Mouse (Mus musculus): ENCODE results near the gene Psen1. TPM values are rescaled to one million over a fixed set of nuclear protein-coding genes. Genes with fewer than 3 reads are reported as not detected.

Gene Psen1
- 48.5 and 54.8 TPM in 2 replicates for polyA plus RNA-seq (2014; fragmentation: Nextera tagmentation; extraction: Ambion mirVana)

DNA sequence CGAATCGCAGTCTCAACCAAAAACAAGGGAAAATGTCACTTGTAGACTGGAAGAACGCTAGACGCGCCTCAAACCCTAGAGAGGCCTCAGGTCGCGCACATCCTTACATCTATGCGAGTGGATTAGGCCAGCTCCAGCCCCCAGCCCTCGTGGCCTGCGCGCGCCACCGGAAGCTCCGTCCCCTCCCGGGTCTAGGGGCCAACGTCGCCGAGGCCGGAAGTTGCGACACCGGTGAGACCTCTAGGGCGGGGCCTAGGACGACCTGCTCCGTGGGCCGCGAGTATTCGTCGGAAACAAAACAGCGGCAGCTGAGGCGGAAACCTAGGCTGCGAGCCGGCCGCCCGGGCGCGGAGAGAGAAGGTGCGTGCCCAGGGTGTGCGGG lies at the start of gene Psen1:
Gene Psen1, plus strand, starts transcription at position 219 of the 382 bp plus-strand sequence.
- peak within 1 kb of the TSS; percentile 93 for H3K4me3 ChIP-seq (ENCODE audit: low read depth, low read length)
- DNase-seq (ENCODE audit: low spot score) (peak; percentile 97), ATAC-seq (replicated peaks; ENCODE audit: low FRiP score) (peak; percentile 98)
- peaks cover 13% of the 10 kb centered on the region for H3K4me1 ChIP-seq (replicated peaks; ENCODE audit: control insufficient read depth, insufficient read depth, low read length)
- no peaks in the 10 kb centered on the region for H3K9me3 ChIP-seq (ENCODE audit: control insufficient read depth, low read length)
- no peaks in the 10 kb centered on the region for H3K27me3 ChIP-seq (replicated peaks; ENCODE audit: control insufficient read depth, insufficient read depth, low read length)
- H3K36me3 ChIP-seq (ENCODE audit: control insufficient read depth, insufficient read depth, low read length) = no peaks in the 10 kb centered on the region
- peak within 1 kb of the TSS; percentile 93 for H3K4me2 ChIP-seq
- peak within 1 kb of the TSS; percentile 92 for H3K27ac ChIP-seq (ENCODE audit: low read depth, low read length)
- H3K9ac ChIP-seq (ENCODE audit: low read depth, low read length) = peak within 1 kb of the TSS; percentile 92
- under 1% methylated on average over 38 of the region's 38 CpGs for WGBS

DNA sequence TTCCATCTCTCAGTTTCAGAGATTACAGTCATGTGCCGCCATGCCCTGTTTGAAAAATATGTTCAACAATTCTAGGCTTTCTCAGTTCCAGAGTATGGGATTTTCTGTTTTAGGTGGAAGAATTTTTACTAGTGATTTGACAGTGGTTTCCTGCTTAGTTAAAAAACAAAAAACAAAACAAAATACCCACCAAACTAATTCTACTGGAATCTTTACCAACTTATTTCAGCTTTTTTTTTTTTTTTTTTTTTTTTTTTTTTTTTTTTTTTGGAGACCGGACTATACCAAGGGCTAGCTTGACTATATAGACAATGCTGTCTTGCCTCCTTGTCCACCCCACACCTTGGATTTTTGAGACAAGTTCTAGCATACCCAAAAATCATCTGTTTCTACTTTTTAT lies 46.7 kb upstream of the Psen1 start:
- Histone ChIP-seq H3K27ac (ENCODE audit: low read depth, low read length) (no peak overlapping the region), H3K9me3 (ENCODE audit: control insufficient read depth, low read length) (no peaks in the 10 kb centered on the region), H3K4me3 (ENCODE audit: low read depth, low read length) (no peak overlapping the region), H3K4me2 (no peak overlapping the region), H3K4me1 (replicated peaks; ENCODE audit: control insufficient read depth, insufficient read depth, low read length) (no peaks in the 10 kb centered on the region), H3K9ac (ENCODE audit: low read depth, low read length) (no peak overlapping the region), H3K36me3 (ENCODE audit: control insufficient read depth, insufficient read depth, low read length) (peaks cover 41% of the 10 kb centered on the region), H3K27me3 (replicated peaks; ENCODE audit: control insufficient read depth, insufficient read depth, low read length) (no peaks in the 10 kb centered on the region)
- DNase-seq (ENCODE audit: low spot score) (no peak), ATAC-seq (replicated peaks; ENCODE audit: low FRiP score) (no peak)
- 93% methylated on average over 2 of the region's 2 CpGs for WGBS

DNA sequence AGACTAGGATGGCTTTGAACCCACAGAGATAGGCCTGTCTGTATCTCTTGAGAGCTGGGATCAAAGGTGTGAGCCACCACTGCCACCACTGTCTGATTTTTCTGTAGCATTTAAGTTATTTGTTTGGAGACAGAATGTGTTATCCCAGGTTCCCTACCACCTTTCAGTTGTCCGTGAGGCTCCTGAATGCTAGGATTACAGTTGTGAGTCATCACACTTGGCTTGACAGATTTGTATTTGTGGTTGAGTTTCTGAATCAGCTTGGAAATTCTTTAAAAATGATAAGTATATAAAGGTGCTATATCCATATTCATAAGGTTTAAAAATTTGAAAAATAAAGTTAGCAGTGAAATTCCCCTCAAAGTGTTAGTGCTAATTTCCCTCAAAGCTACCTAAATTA lies 44.8 kb upstream of the Psen1 start:
- Histone ChIP-seq H3K4me2 (no peak overlapping the region), H3K9ac (ENCODE audit: low read depth, low read length) (no peak overlapping the region), H3K27me3 (replicated peaks; ENCODE audit: control insufficient read depth, insufficient read depth, low read length) (no peaks in the 10 kb centered on the region), H3K36me3 (ENCODE audit: control insufficient read depth, insufficient read depth, low read length) (peaks cover 36% of the 10 kb centered on the region), H3K9me3 (ENCODE audit: control insufficient read depth, low read length) (no peaks in the 10 kb centered on the region), H3K27ac (ENCODE audit: low read depth, low read length) (no peak overlapping the region), H3K4me3 (ENCODE audit: low read depth, low read length) (no peak overlapping the region), H3K4me1 (replicated peaks; ENCODE audit: control insufficient read depth, insufficient read depth, low read length) (no peaks in the 10 kb centered on the region)
- DNase-seq (ENCODE audit: low spot score) (no peak), ATAC-seq (replicated peaks; ENCODE audit: low FRiP score) (no peak)
- 93% methylated on average over 1 of the region's 1 CpGs for WGBS

DNA sequence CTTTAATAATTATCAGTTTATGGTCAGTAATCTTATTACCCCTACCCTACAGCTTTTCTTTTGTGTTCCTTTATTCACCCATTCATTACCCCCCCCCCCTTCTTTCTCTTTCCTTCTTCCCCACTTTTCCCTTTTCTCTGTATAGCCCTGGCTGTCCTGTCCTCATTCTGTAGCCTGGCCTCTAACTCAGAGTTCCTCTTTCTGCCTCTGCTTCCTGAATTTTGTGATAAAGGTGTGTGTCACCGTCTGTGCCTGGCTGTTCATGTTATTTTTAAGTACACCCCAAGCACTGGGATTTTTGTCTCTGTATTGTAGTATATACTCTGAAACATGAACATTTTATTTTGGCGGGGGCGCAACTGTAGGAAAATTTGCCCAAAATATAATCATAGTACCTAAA lies 37.6 kb upstream of the Psen1 start:
- no peak overlapping the region for H3K9ac ChIP-seq (ENCODE audit: low read depth, low read length)
- H3K9me3 ChIP-seq (ENCODE audit: control insufficient read depth, low read length) = no peaks in the 10 kb centered on the region
- no peaks in the 10 kb centered on the region for H3K4me1 ChIP-seq (replicated peaks; ENCODE audit: control insufficient read depth, insufficient read depth, low read length)
- WGBS = 75% methylated on average over 3 of the region's 3 CpGs
- H3K4me3 ChIP-seq (ENCODE audit: low read depth, low read length) = no peak overlapping the region
- DNase-seq (ENCODE audit: low spot score) = no peak
- H3K4me2 ChIP-seq = no peak overlapping the region
- ATAC-seq (replicated peaks; ENCODE audit: low FRiP score) = no peak
- H3K27me3 ChIP-seq (replicated peaks; ENCODE audit: control insufficient read depth, insufficient read depth, low read length) = no peaks in the 10 kb centered on the region
- peaks cover 42% of the 10 kb centered on the region for H3K36me3 ChIP-seq (ENCODE audit: control insufficient read depth, insufficient read depth, low read length)
- H3K27ac ChIP-seq (ENCODE audit: low read depth, low read length) = no peak overlapping the region

DNA sequence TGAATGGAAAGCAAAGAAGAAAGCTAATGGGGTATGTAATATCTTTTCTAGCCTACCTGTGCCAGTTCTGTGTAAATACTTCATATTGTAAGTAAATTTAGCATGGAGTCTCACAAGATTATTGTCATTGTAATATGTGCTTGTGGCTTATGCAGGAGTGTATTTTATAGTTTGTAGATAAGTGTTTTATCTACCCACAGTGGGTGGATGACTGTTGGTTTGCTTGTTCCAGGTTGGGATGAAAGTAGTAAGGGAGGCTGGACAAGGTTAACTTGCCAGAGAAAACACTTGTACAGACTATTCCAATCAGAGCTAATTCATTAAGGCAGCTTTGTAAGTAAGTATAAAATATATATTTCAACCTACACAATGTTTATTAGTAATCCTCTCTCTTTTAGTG lies 36.5 kb upstream of the Psen1 start:
- DNase-seq (ENCODE audit: low spot score) (no peak), ATAC-seq (replicated peaks; ENCODE audit: low FRiP score) (no peak)
- Histone ChIP-seq H3K4me3 (ENCODE audit: low read depth, low read length) (no peak overlapping the region), H3K9me3 (ENCODE audit: control insufficient read depth, low read length) (no peaks in the 10 kb centered on the region), H3K27ac (ENCODE audit: low read depth, low read length) (no peak overlapping the region), H3K27me3 (replicated peaks; ENCODE audit: control insufficient read depth, insufficient read depth, low read length) (no peaks in the 10 kb centered on the region), H3K4me2 (no peak overlapping the region), H3K9ac (ENCODE audit: low read depth, low read length) (no peak overlapping the region), H3K36me3 (ENCODE audit: control insufficient read depth, insufficient read depth, low read length) (peaks cover 39% of the 10 kb centered on the region), H3K4me1 (replicated peaks; ENCODE audit: control insufficient read depth, insufficient read depth, low read length) (no peaks in the 10 kb centered on the region)

DNA sequence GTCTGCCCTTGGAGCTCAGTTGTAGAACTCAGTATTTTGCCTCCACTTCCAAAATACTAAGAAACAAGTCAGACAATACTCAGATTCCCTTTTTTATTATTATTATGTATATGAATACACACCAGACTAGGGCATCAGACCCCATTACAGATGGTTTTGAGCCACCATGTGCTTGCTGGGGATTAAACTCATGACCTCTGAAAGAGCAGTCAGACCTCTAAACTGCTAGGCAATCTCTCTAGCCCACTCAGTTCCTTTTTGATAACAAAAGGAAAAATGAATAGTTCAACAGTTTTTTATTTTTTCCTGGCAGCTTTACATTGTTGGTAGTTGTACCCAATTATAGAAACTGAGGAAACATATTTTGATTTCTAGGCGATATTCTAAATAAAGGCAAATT lies 2.5 kb upstream of the Psen1 start:
- Histone ChIP-seq H3K4me2 (no peak overlapping the region), H3K27ac (ENCODE audit: low read depth, low read length) (no peak overlapping the region), H3K4me3 (ENCODE audit: low read depth, low read length) (no peak overlapping the region), H3K9me3 (ENCODE audit: control insufficient read depth, low read length) (no peaks in the 10 kb centered on the region), H3K27me3 (replicated peaks; ENCODE audit: control insufficient read depth, insufficient read depth, low read length) (no peaks in the 10 kb centered on the region), H3K9ac (ENCODE audit: low read depth, low read length) (no peak overlapping the region), H3K4me1 (replicated peaks; ENCODE audit: control insufficient read depth, insufficient read depth, low read length) (peaks cover 13% of the 10 kb centered on the region), H3K36me3 (ENCODE audit: control insufficient read depth, insufficient read depth, low read length) (peaks cover 7% of the 10 kb centered on the region; the same call in 1 of the 2 replicates)
- WGBS = 90% methylated on average over 1 of the region's 1 CpGs
- no peak for DNase-seq (ENCODE audit: low spot score)
- no peak for ATAC-seq (replicated peaks; ENCODE audit: low FRiP score)

DNA sequence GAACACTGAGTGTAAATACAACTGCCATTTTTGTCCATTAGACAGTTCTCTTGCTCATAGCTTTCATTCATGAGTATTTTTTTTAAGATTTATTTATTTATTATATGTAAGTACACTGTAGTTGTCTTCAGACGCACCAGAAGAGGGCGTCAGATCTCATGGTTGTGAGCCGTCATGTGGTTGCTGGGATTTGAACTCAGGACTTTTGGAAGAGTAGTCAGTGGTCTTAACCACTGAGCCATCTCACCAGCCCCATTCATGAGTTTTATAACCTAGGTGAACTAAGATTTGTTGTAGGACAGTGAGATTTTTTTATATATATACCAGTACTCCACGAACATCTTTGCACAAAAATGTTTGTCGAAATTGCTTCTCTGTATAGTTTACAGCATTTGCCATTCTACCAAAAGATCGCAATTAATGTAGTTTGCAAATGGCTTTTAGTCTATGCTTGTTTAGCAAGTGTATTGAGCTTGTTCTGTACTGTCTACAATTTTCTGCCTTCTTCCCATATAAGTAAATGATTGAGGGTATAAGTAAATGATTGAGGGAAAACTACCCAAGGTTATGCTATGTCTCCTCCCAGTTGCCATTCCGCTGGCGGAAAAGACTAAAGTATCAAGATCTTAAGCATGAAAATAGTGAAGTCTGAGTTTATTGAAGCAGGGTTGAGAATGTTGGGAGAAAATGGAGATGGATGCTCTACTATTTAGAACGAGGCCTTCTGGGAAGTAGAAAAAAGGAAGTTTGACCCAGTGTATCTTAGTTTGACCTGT lies 1.2 kb upstream of the Psen1 start:
- peaks cover 1% of the 10 kb centered on the region; the same call in 1 of the 2 replicates for H3K36me3 ChIP-seq (ENCODE audit: control insufficient read depth, insufficient read depth, low read length)
- H3K4me2 ChIP-seq = no peak overlapping the region; the same call in 1 of the 2 replicates
- no peaks in the 10 kb centered on the region for H3K9me3 ChIP-seq (ENCODE audit: control insufficient read depth, low read length)
- H3K4me1 ChIP-seq (replicated peaks; ENCODE audit: control insufficient read depth, insufficient read depth, low read length) = peaks cover 13% of the 10 kb centered on the region
- H3K27ac ChIP-seq (ENCODE audit: low read depth, low read length) = no peak overlapping the region
- H3K27me3 ChIP-seq (replicated peaks; ENCODE audit: control insufficient read depth, insufficient read depth, low read length) = no peaks in the 10 kb centered on the region
- ATAC-seq (replicated peaks; ENCODE audit: low FRiP score) (no peak), DNase-seq (ENCODE audit: low spot score) (no peak)
- no peak overlapping the region for H3K9ac ChIP-seq (ENCODE audit: low read depth, low read length)
- H3K4me3 ChIP-seq (ENCODE audit: low read depth, low read length) = no peak overlapping the region; the same call in 1 of the 2 replicates
- WGBS = 84% methylated on average over 9 of the region's 9 CpGs

DNA sequence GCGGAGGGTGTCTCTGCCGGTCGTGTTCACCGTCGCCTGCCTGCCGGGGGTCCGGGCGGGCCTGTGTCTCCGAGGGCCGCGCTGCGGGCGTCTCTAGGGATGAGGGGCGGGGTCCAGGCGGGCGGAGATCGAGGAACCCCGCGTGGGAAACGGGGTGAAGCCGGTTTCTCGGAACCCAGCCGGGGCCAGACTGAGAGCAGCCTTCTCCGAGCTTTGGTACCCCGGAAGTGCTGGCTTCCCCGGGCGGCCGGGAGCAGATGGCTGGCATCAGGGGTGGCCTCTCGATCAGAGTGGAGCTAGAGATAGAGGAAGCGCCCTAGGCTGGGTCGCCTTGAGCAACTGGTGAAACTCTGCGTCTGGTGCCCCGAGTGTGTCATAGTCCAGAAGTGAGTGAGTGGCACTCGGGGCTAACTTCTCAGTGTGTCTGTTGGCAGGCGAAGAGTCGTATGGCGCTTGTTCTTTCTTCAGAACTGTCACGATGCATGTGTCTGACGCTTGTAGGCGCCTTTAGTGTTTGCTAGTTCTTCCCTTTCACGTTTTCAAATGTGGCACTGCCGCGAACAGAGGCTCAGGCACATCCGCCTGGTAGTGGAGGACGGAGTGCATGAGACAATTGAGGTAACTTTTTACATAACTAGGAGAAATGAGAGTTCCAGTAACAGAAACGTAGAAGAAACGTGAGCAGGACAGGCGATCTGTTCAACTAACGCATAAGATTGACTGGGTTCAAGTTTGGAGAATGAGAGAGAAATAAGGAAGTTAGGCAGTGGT lies 549 bp downstream of the Psen1 start:
- Histone ChIP-seq H3K9ac (ENCODE audit: low read depth, low read length) (peak overlapping the region; percentile 92), H3K27me3 (replicated peaks; ENCODE audit: control insufficient read depth, insufficient read depth, low read length) (no peaks in the 10 kb centered on the region), H3K4me3 (ENCODE audit: low read depth, low read length) (peak overlapping the region; percentile 93), H3K4me2 (peak overlapping the region; percentile 93), H3K36me3 (ENCODE audit: control insufficient read depth, insufficient read depth, low read length) (no peaks in the 10 kb centered on the region), H3K27ac (ENCODE audit: low read depth, low read length) (peak overlapping the region; percentile 92), H3K4me1 (replicated peaks; ENCODE audit: control insufficient read depth, insufficient read depth, low read length) (peaks cover 13% of the 10 kb centered on the region), H3K9me3 (ENCODE audit: control insufficient read depth, low read length) (no peaks in the 10 kb centered on the region)
- peak; percentile 80 for ATAC-seq (replicated peaks; ENCODE audit: low FRiP score)
- WGBS = under 1% methylated on average over 49 of the region's 49 CpGs
- no peak for DNase-seq (ENCODE audit: low spot score)

Data from liver, embryonic 11.5 days (tissue).